Mouse (Mus musculus): ENCODE results near the gene Celf6.

DNA sequence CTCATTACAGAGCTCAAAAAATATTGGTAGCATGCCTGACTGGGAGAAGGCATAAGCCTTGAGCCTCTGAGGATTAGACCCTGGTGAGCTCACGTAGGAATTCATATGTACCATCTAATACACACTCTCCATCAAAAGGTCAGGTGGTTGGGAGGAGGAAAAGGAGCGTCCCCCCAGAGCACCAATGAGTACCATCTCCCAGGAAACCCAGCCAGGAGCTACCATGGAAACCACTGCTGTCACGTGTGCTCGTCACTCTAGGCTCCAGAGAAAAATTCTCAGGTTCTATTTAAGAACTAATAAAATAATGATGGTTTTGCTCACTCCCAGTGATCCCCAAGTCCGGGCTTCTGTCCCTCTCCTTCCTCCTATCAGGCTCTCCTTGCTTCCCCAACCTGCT lies 10.5 kb downstream of the Celf6 start:
- TF ChIP-seq CTCF (IDR thresholded peaks at IDR 0.05; ENCODE audit: borderline replicate concordance, insufficient read depth, low read length): no peak
- no peak for TF ChIP-seq POLR2A (IDR thresholded peaks at IDR 0.05; ENCODE audit: low read depth, low read length)
